Mouse (Mus musculus): ENCODE measurements around the gene Rgs7bp. TPM values are rescaled to one million over a fixed set of nuclear protein-coding genes. Genes with fewer than 3 reads are reported as not detected.

The Rgs7bp gene
- total and polyA plus RNA-seq, 3 experiments, result 1.1 to 4.9 (median 4.3) TPM

GRCm38 (mm10) chr13:104960951-104961715 is 93.6 kb downstream of the Rgs7bp start:
- Histone ChIP-seq H3K4me1 (ENCODE audit: control insufficient read depth, insufficient read depth, low read length) (no peaks in the 10 kb centered on the region), H3K4me3 (no peak overlapping the region), H3K27me3 (ENCODE audit: control insufficient read depth, insufficient read depth, low read length) (no peaks in the 10 kb centered on the region), H3K9ac (ENCODE audit: low read depth, low read length) (no peak overlapping the region), H3K36me3 (ENCODE audit: control insufficient read depth, insufficient read depth, low read length) (no peaks in the 10 kb centered on the region), H3K79me2 (replicated peaks; ENCODE audit: control insufficient read depth, insufficient read depth, low read length) (no peaks in the 10 kb centered on the region), H3K27ac (no peak overlapping the region)
- TF ChIP-seq POLR2A (IDR thresholded peaks at IDR 0.05; ENCODE audit: insufficient read depth, low read depth, low read length) (no peak), CTCF (IDR thresholded peaks at IDR 0.05) (no peak)
- intact Hi-C loops (cut with DNase I), result no loop called here
- no peak for DNase-seq
- 84% methylated on average over 14 of the region's 14 CpGs for WGBS

- 83% methylated on average over 7 of the region's 7 CpGs for WGBS
- H3K79me2 ChIP-seq (replicated peaks; ENCODE audit: control insufficient read depth, insufficient read depth, low read length), result no peaks in the 10 kb centered on the region
- no peak overlapping the region for H3K27ac ChIP-seq
- intact Hi-C loops (cut with DNase I), result no loop called here
- H3K36me3 ChIP-seq (ENCODE audit: control insufficient read depth, insufficient read depth, low read length), result no peaks in the 10 kb centered on the region
- H3K9ac ChIP-seq (ENCODE audit: low read depth, low read length), result no peak overlapping the region
- no peaks in the 10 kb centered on the region for H3K4me1 ChIP-seq (ENCODE audit: control insufficient read depth, insufficient read depth, low read length)
- DNase-seq, result no peak
- no peak overlapping the region for H3K4me3 ChIP-seq
- H3K27me3 ChIP-seq (ENCODE audit: control insufficient read depth, insufficient read depth, low read length), result no peaks in the 10 kb centered on the region
- no peak for TF ChIP-seq CTCF (IDR thresholded peaks at IDR 0.05)
Measured at GRCm38 (mm10) chr13:104960206-104960928, 94.4 kb downstream of the Rgs7bp start.

GRCm38 (mm10) chr13:104959733-104960132 is 95.0 kb downstream of the Rgs7bp start:
- no peak for DNase-seq
- Histone ChIP-seq H3K9ac (ENCODE audit: low read depth, low read length) (no peak overlapping the region), H3K27ac (no peak overlapping the region), H3K36me3 (ENCODE audit: control insufficient read depth, insufficient read depth, low read length) (no peaks in the 10 kb centered on the region), H3K4me1 (ENCODE audit: control insufficient read depth, insufficient read depth, low read length) (no peaks in the 10 kb centered on the region), H3K27me3 (ENCODE audit: control insufficient read depth, insufficient read depth, low read length) (no peaks in the 10 kb centered on the region), H3K4me3 (no peak overlapping the region), H3K79me2 (replicated peaks; ENCODE audit: control insufficient read depth, insufficient read depth, low read length) (no peaks in the 10 kb centered on the region)
- 30% methylated on average over 4 of the region's 4 CpGs for WGBS
- TF ChIP-seq POLR2A (IDR thresholded peaks at IDR 0.05; ENCODE audit: insufficient read depth, low read depth, low read length), result no peak
- TF ChIP-seq EP300 (IDR thresholded peaks at IDR 0.05; ENCODE audit: insufficient read depth, low read depth, low read length), result no peak
- no peak for TF ChIP-seq CTCF (IDR thresholded peaks at IDR 0.05)
- intact Hi-C loops (cut with DNase I), result no loop called here

GRCm38 (mm10) chr13:104947958-104948357 is 106.8 kb downstream of the Rgs7bp start:
- Histone ChIP-seq H3K27me3 (ENCODE audit: control insufficient read depth, insufficient read depth, low read length) (no peaks in the 10 kb centered on the region), H3K4me3 (no peak overlapping the region), H3K9ac (ENCODE audit: low read depth, low read length) (no peak overlapping the region), H3K36me3 (ENCODE audit: control insufficient read depth, insufficient read depth, low read length) (no peaks in the 10 kb centered on the region), H3K79me2 (replicated peaks; ENCODE audit: control insufficient read depth, insufficient read depth, low read length) (no peaks in the 10 kb centered on the region), H3K27ac (no peak overlapping the region), H3K4me1 (ENCODE audit: control insufficient read depth, insufficient read depth, low read length) (no peaks in the 10 kb centered on the region)
- intact Hi-C loops (cut with DNase I), result loop anchor here (1.0 to 2.0 kb wide), 5 partner anchors 101 to 429 kb away; no protein-coding TSS in a partner anchor
- peak; percentile 93 for TF ChIP-seq CTCF (IDR thresholded peaks at IDR 0.05)
- TF ChIP-seq POLR2A (IDR thresholded peaks at IDR 0.05; ENCODE audit: insufficient read depth, low read depth, low read length), result no peak
- DNase-seq, result peak; percentile 54 to 60
- WGBS, result under 1% methylated on average over 7 of the region's 7 CpGs

GRCm38 (mm10) chr13:104940483-104940882 is 114.2 kb downstream of the Rgs7bp start:
- no peak for TF ChIP-seq POLR2A (IDR thresholded peaks at IDR 0.05; ENCODE audit: insufficient read depth, low read depth, low read length)
- no peak for TF ChIP-seq CTCF (IDR thresholded peaks at IDR 0.05)
- TF ChIP-seq EP300 (IDR thresholded peaks at IDR 0.05; ENCODE audit: insufficient read depth, low read depth, low read length), result no peak
- no peak for DNase-seq
- Histone ChIP-seq H3K9ac (ENCODE audit: low read depth, low read length) (no peak overlapping the region), H3K27me3 (ENCODE audit: control insufficient read depth, insufficient read depth, low read length) (no peaks in the 10 kb centered on the region), H3K4me3 (no peak overlapping the region; the same call in 1 of the 2 replicates), H3K27ac (no peak overlapping the region), H3K79me2 (replicated peaks; ENCODE audit: control insufficient read depth, insufficient read depth, low read length) (no peaks in the 10 kb centered on the region), H3K36me3 (ENCODE audit: control insufficient read depth, insufficient read depth, low read length) (no peaks in the 10 kb centered on the region), H3K4me1 (ENCODE audit: control insufficient read depth, insufficient read depth, low read length) (no peaks in the 10 kb centered on the region)
- intact Hi-C loops (cut with DNase I), result loop anchor here (1.0 to 2.0 kb wide), 2 partner anchors 135 to 656 kb away; no protein-coding TSS in a partner anchor
- WGBS, result 73% methylated on average over 8 of the region's 8 CpGs

- WGBS, result 3% methylated on average over 4 of the region's 4 CpGs
- Histone ChIP-seq H3K36me3 (ENCODE audit: control insufficient read depth, insufficient read depth, low read length) (no peaks in the 10 kb centered on the region), H3K9ac (ENCODE audit: low read depth, low read length) (no peak overlapping the region), H3K4me1 (ENCODE audit: control insufficient read depth, insufficient read depth, low read length) (no peaks in the 10 kb centered on the region), H3K27me3 (ENCODE audit: control insufficient read depth, insufficient read depth, low read length) (no peaks in the 10 kb centered on the region), H3K4me3 (no peak overlapping the region; the same call in 1 of the 2 replicates), H3K27ac (no peak overlapping the region), H3K79me2 (replicated peaks; ENCODE audit: control insufficient read depth, insufficient read depth, low read length) (no peaks in the 10 kb centered on the region)
- intact Hi-C loops (cut with DNase I), result loop anchor here (1.0 to 2.0 kb wide), 2 partner anchors 135 to 655 kb away; no protein-coding TSS in a partner anchor
- DNase-seq, result peak; percentile 34 to 74
- TF ChIP-seq POLR2A (IDR thresholded peaks at IDR 0.05; ENCODE audit: insufficient read depth, low read depth, low read length), result no peak
- 0 out of 2 replicates have a peak, but pooled peaks have one; percentile 98 for TF ChIP-seq CTCF (IDR thresholded peaks at IDR 0.05)
Measured at GRCm38 (mm10) chr13:104939856-104940255, 114.9 kb downstream of the Rgs7bp start.

All from heart, adult 2 months (tissue).